Mouse (Mus musculus) adrenal gland, adult (tissue): ENCODE results near the gene Zcchc17.

ENCODE experiments used
- DNase-seq, 2 experiments: peaks; one replicate each; pipeline ENCODE4 v3.0.0; 2022 to 2023; ENCODE audit warnings: low spot score in 1 of 2; ENCODE audit not compliant: inconsistent age in 2 of 2

Gene Zcchc17

GRCm38 (mm10) chr4:130318122-130318521, 41.6 kb downstream of the Zcchc17 start:
- no peak for DNase-seq

- peak; percentile 54 to 75 for DNase-seq
These were observed 43.1 kb downstream of the Zcchc17 start for GRCm38 (mm10) chr4:130316691-130317090.

- peak; percentile 88 to 96 for DNase-seq
These were observed 43.8 kb downstream of the Zcchc17 start for GRCm38 (mm10) chr4:130315771-130316527.

GRCm38 (mm10) chr4:130313552-130313951, 46.2 kb downstream of the Zcchc17 start:
- DNase-seq: peak in 1 of 2 experiments; percentile 65

- DNase-seq: peak; percentile 63 to 70
These were observed 47.2 kb downstream of the Zcchc17 start for GRCm38 (mm10) chr4:130312526-130312925.

GRCm38 (mm10) chr4:130309254-130309653, 50.5 kb downstream of the Zcchc17 start:
- no peak for DNase-seq

- DNase-seq: peak; percentile 49 to 76
These were observed 51.3 kb downstream of the Zcchc17 start, which contains the start of the genes Fabp3 and Gm10570 for GRCm38 (mm10) chr4:130308231-130309081. Fabp3 (plus strand) TSS chr4:130308595. Gm10570 (minus strand) TSS chr4:130308674.

GRCm38 (mm10) chr4:130307851-130308230, 51.9 kb downstream of the Zcchc17 start:
- DNase-seq: peak; percentile 62 to 75

- DNase-seq: peak; percentile 63 to 75
These were observed 52.7 kb downstream of the Zcchc17 start for GRCm38 (mm10) chr4:130306796-130307630.

- DNase-seq: no peak
These were observed 55.0 kb downstream of the Zcchc17 start for GRCm38 (mm10) chr4:130304746-130305145.

- DNase-seq: no peak
These were observed 57.4 kb downstream of the Zcchc17 start for GRCm38 (mm10) chr4:130302285-130302870.

- DNase-seq: no peak
These were observed 60.1 kb downstream of the Zcchc17 start for GRCm38 (mm10) chr4:130299629-130300018.

GRCm38 (mm10) chr4:130298877-130299628, 60.7 kb downstream of the Zcchc17 start:
- no peak for DNase-seq

GRCm38 (mm10) chr4:130297123-130297529, 62.6 kb downstream of the Zcchc17 start:
- DNase-seq: peak in 1 of 2 experiments; percentile 62

- no peak for DNase-seq
These were observed 63.3 kb downstream of the Zcchc17 start for GRCm38 (mm10) chr4:130296243-130296965.

- DNase-seq: peak in 1 of 2 experiments; percentile 36
These were observed 64.5 kb downstream of the Zcchc17 start for GRCm38 (mm10) chr4:130295047-130295745.

- no peak for DNase-seq
These were observed 65.2 kb downstream of the Zcchc17 start for GRCm38 (mm10) chr4:130294513-130294912.

GRCm38 (mm10) chr4:130292271-130292670, 67.5 kb downstream of the Zcchc17 start:
- peak; percentile 69 to 91 for DNase-seq
